ENCODE assay signal across 20 mouse cellular contexts in the genomic region with DNA sequence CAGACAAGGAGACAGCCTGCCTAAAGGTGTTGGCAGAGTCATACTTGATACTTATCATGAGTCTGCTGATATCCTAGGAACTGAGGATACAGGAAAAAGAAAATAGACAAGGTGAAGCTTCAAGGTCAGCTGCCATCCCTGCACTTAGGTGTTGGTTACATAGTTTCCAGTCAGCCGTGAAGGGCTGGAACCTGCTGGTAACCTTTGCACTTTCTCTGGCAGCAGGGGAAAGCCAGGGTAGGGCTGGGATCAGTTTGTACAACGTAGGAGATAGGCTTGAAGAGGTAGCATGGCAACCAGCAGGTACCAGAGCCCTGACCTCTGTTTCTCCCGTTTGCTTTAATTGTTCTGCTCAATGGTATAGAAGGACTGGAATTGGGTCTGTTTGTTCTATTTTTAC.
A peak's percentile ranks its signal among the peaks of the same experiment; 100 is the strongest.
DNase-seq lines count a peak whose midpoint lies in the region; ATAC-seq lines count a peak whose summit lies in the region.
"Had no signal": no experiment of that assay in that cellular context is flagged by ENCODE, and none has a peak within 500 bp of the region (broad histone marks: within the 10 kb centered on the region; RNA-seq: fewer than 3 reads in every experiment).

No protein-coding gene starts in this region.

- ATAC-seq in forebrain, embryonic 11.5 days (replicated peaks; ENCODE audit: low FRiP score), result no peak
- ATAC-seq in forebrain, embryonic 14.5 days, result no peak
- ATAC-seq: forebrain, embryonic 16.5 days had no signal

- no peak overlapping the region for H3K4me3 ChIP-seq in forebrain, embryonic 11.5 days (ENCODE audit: low read depth, low read length)
- no peak overlapping the region for H3K4me3 ChIP-seq in forebrain, embryonic 14.5 days (ENCODE audit: low read depth, low read length)
- H3K4me3 ChIP-seq: embryonic facial prominence, embryonic 15.5 days; heart, adult 2 months; hindbrain, embryonic 15.5 days; limb, embryonic 10.5 days had no signal

- no peak overlapping the region for H3K27ac ChIP-seq in forebrain, embryonic 11.5 days (ENCODE audit: low read depth, low read length)
- no peak overlapping the region for H3K27ac ChIP-seq in forebrain, embryonic 14.5 days (ENCODE audit: low read depth, low read length)
- H3K27ac ChIP-seq: embryonic facial prominence, embryonic 15.5 days; heart, adult 2 months; hindbrain, embryonic 15.5 days; limb, embryonic 10.5 days; liver, embryonic 14.5 days had no signal

- no peak overlapping the region for H3K4me2 ChIP-seq in forebrain, embryonic 11.5 days (ENCODE audit: low read depth, low read length, severe bottlenecking)
- H3K4me2 ChIP-seq in forebrain, embryonic 14.5 days (ENCODE audit: low read length), result no peak overlapping the region
- H3K4me2 ChIP-seq: embryonic facial prominence, embryonic 15.5 days; hindbrain, embryonic 15.5 days had no signal

- no peaks in the 10 kb centered on the region for H3K4me1 ChIP-seq in forebrain, embryonic 11.5 days (replicated peaks; ENCODE audit: control insufficient read depth, insufficient read depth, low read length)
- H3K4me1 ChIP-seq in forebrain, embryonic 14.5 days (ENCODE audit: control insufficient read depth, insufficient read depth, low read length), result 0 out of 2 replicates have a peak, but pooled peaks cover 3% of the 10 kb centered on the region
- H3K4me1 ChIP-seq: limb, embryonic 10.5 days had no signal

- DNase-seq in forebrain, embryonic 11.5 days (ENCODE audit: low spot score), result peak; percentile 20
- no peak for DNase-seq in forebrain, embryonic 14.5 days (ENCODE audit: low spot score)
- DNase-seq in kidney, adult 11 months, result peak; percentile 28
- DNase-seq in kidney, postnatal 4 days, result no peak
- DNase-seq in kidney, adult 9 months, result peak; percentile 62
- peak; percentile 24 to 47 for DNase-seq in kidney, postnatal 25 days
- no peak for DNase-seq in layer of hippocampus, adult 9-11 months
- DNase-seq: adrenal gland, postnatal 10 days; gastrocnemius, postnatal 25 days; heart, adult 2 months; heart, postnatal 4 days; lung, postnatal 4 days; midbrain, embryonic 14.5 days; thymus, adult 2 months; thymus, postnatal 4 days had no signal

- no peak overlapping the region for H3K9ac ChIP-seq in forebrain, embryonic 11.5 days (ENCODE audit: low read length)
- no peak overlapping the region for H3K9ac ChIP-seq in forebrain, embryonic 14.5 days (ENCODE audit: low read length)
- H3K9ac ChIP-seq: embryonic facial prominence, embryonic 15.5 days; hindbrain, embryonic 15.5 days; liver, embryonic 14.5 days had no signal

- no peaks in the 10 kb centered on the region for H3K36me3 ChIP-seq in forebrain, embryonic 11.5 days (ENCODE audit: control insufficient read depth, insufficient read depth, low read length)
- H3K36me3 ChIP-seq in forebrain, embryonic 14.5 days (ENCODE audit: control insufficient read depth, insufficient read depth, low read length), result no peaks in the 10 kb centered on the region
- H3K36me3 ChIP-seq: embryonic facial prominence, embryonic 15.5 days; hindbrain, embryonic 15.5 days; limb, embryonic 10.5 days had no signal

- 75% methylated on average over 3 of the region's 3 CpGs for WGBS in forebrain, embryonic 11.5 days
- 83% methylated on average over 3 of the region's 3 CpGs for WGBS in forebrain, embryonic 14.5 days

- H3K27me3 ChIP-seq in forebrain, embryonic 11.5 days (ENCODE audit: control insufficient read depth, insufficient read depth, low read length), result no peaks in the 10 kb centered on the region
- no peaks in the 10 kb centered on the region for H3K27me3 ChIP-seq in forebrain, embryonic 14.5 days (replicated peaks; ENCODE audit: control insufficient read depth, insufficient read depth, low read length)
- H3K27me3 ChIP-seq: embryonic facial prominence, embryonic 15.5 days; hindbrain, embryonic 15.5 days had no signal

- no peaks in the 10 kb centered on the region for H3K9me3 ChIP-seq in forebrain, embryonic 11.5 days (ENCODE audit: control insufficient read depth, low read length)
- no peaks in the 10 kb centered on the region for H3K9me3 ChIP-seq in forebrain, embryonic 14.5 days (replicated peaks; ENCODE audit: control insufficient read depth, low read length)
- H3K9me3 ChIP-seq: embryonic facial prominence, embryonic 15.5 days; hindbrain, embryonic 15.5 days; limb, embryonic 10.5 days had no signal

Comparison
In these comparisons a context has a peak if more than half of its experiments do, and no peak if none do; other contexts are left out.
1. DNase-seq: peak in forebrain, embryonic 11.5 days (single experiment), kidney, adult 11 months (single experiment), kidney, adult 9 months (single experiment) and kidney, postnatal 25 days (2 of 2); none in forebrain, embryonic 14.5 days (single experiment), kidney, postnatal 4 days (0 of 2) and layer of hippocampus, adult 9-11 months (single experiment).